Mouse (Mus musculus) embryonic stem cell, embryonic (primary cell): ENCODE measurements around the gene Slfn5.
"Not testable (repeated sequence)": the region's sequence is repeated elsewhere in the genome, so short reads cannot be mapped to it uniquely, and the experiment has no call there.

ENCODE experiments used
- CTCF ChIA-PET, 4 experiments: fragments of 300-600 bp in 2 of 4; fragments of 350-600 bp in 2 of 4; sonication (Branson Sonifier 250); formaldehyde crosslinking; loops; one replicate each; lab custom pipeline; 2022; ENCODE audit warnings: inconsistent platforms in 2 of 4; lab: Charles Lee
- POLR2A ChIA-PET, 4 experiments: fragments of 300-600 bp in 2 of 4; fragments of 350-600 bp in 2 of 4; sonication (Branson Sonifier 250); formaldehyde crosslinking; loops; one replicate each; lab custom pipeline; 2022; ENCODE audit warnings: antibody characterized with exemption in 4 of 4, inconsistent platforms in 1 of 4; lab: Charles Lee

Slfn5 gene

DNA sequence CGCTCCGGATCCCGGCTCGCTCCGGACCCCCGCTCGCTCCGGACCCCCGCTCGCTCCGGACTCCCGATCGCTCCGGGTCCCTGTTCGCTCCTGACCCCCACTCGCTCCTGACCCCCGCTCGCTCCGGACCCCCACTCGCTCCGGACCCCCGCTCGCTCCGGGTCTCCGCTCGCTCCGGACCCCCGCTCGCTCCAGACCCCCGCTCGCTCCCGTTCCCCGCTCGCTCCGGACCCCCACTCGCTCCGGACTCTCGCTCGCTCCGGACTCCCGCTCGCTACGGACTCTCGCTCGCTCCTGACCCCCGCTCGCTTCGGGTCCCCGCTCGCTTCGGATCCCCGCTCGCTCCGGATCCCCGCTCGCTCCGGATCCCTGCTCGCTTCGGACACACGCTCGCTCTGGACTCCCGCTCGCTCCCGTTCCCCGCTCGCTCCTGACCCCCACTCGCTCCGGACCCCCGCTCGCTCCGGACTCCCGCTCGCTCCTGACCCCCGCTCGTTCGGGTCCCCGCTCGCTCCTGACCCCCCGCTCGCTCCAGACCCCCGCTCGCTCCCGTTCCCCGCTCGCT, 20.7 kb upstream of the Slfn5 start:
- CTCF ChIA-PET, POLR2A ChIA-PET: not testable (repeated sequence)

DNA sequence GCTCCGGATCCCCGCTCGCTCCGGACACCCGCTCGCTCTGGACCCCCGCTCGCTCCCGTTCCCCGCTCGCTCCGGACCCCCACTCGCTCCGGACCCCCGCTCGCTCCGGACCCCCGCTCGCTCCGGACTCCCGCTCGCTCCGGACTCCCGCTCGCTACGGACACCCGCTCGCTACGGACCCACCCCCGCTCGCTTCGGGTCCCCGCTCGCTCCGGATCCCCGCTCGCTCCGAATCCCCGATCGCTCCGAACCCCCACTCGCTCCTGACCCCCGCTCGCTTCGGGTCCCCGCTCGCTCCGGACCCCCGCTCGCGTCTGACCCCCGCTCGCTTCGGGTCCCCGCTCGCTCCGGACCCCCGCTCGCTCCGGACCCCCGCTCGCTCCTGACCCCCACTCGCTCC, 20.0 kb upstream of the Slfn5 start:
- POLR2A ChIA-PET, CTCF ChIA-PET: not testable (repeated sequence)

DNA sequence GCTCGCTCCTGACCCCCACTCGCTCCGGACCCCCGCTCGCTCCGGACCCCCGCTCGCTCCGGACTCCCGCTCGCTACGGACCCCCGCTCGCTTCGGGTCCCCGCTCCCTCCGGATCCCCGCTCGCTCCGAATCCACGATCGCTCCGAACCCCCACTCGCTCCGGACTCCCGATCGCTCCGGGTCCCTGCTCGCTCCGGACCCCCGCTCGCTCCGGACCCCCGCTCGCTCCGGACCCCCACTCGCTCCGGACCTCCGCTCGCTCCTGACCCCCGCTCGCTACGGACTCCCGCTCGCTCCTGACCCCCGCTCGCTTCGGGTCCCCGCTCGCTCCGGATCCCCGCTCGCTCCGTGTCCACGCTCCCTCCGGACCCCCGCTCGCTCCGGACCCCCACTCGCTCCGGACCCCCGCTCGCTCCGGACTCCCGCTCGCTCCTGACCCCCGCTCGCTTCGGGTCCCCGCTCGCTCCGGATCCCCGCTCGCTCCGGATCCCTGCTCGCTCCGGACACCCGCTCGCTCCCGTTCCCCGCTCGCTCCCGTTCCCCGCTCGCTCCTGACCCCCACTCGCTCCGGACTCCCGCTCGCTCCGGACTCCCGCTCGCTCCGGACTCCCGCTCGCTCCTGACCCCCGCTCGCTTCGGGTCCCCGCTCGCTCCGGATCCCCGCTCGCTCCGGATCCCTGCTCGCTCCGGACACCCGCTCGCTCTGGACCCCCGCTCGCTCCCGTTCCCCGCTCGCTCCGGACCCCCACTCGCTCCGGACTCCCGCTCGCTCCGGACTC, 19.3 kb upstream of the Slfn5 start:
- POLR2A ChIA-PET, CTCF ChIA-PET: not testable (repeated sequence)

- ChIA-PET CTCF (no interaction called here), POLR2A (interaction anchor here in 1 of 4 experiments (0.7 kb wide), 1 partner anchor 26 kb away, joined by 5 read pairs; no protein-coding TSS in a partner anchor)
Observed at GRCm38 (mm10) chr11:82933186-82933585, 18.0 kb upstream of the Slfn5 start.

- POLR2A ChIA-PET: no interaction called here
- CTCF ChIA-PET: no interaction called here
Observed at GRCm38 (mm10) chr11:82943336-82943735, 7.8 kb upstream of the Slfn5 start.

- CTCF ChIA-PET: no interaction called here
- POLR2A ChIA-PET: no interaction called here
Observed at GRCm38 (mm10) chr11:82945636-82946035, 5.5 kb upstream of the Slfn5 start.

GRCm38 (mm10) chr11:82947457-82947856, 3.7 kb upstream of the Slfn5 start:
- ChIA-PET POLR2A (interaction anchor here in 1 of 4 experiments (0.6 kb wide), 1 partner anchor 36 kb away, joined by 3 read pairs; no protein-coding TSS in a partner anchor), CTCF (no interaction called here)

DNA sequence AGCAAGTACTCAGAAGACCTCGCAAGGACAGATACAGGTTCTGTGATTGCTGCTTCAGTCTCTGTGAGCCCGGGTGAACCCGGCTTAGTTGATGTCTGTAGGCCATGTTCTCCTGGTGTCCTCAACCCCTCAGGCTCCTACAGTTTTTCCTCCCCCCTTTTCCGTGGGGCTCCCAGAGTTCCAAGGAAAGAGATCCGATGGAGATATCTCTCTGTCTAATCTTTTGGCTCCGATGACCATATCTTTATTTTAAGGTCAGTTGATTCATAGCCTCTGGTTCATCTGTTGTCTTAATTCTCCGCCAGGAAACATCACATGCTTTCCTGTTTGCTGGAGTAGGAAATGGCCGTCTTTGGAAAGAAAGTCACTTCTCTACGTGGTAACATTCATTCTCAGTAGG, 2.1 kb upstream of the Slfn5 start:
- ChIA-PET POLR2A (interaction anchor here in 1 of 4 experiments (1.1 kb wide), 1 partner anchor 15 kb away, joined by 3 read pairs; no protein-coding TSS in a partner anchor), CTCF (no interaction called here)

DNA sequence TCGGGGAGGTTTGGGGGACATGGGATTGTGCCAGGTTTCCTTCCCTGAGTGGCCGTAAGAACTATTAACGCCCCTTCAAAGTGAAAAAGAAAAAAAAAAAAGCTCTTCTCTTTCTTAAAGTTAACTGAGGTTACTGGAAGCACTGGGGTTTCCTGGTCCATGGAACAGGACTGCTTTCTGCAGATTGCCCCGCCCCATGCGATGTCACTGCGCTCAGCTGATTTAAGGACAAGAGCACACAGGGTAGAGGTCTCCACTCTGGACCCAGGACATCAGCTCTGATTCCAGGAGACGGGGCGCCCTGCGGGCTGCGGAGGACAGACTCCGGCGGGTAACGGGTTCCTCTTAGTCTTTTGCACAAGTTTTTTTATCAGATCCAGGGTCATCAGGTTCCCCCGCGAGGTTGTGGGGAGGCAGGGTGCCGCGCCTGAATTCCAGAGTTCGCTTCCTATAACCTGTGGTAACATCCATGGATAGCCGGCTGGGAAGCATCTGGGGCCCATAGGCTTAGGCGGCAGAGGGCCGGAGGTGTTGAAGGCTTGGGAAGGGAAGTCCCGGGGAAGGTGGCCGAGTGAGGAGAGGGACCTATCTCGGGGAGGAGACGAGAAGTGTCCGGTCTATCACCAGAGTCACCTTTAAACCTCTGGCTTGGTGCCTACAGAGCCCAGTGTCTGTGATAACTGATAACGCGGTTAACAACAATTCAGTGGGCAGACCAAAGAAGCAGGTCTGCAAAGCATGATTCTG, 889 bp downstream of the Slfn5 start:
- ChIA-PET CTCF (interaction anchor here (0.6 to 1.4 kb wide), 9 partner anchors 8 to 956 kb away, joined by 3 to 4 read pairs (median 3); partner anchors contain the start of gene Rad51d (in 1 of the 4)), POLR2A (interaction anchor here in 3 of 4 experiments (0.5 to 1.6 kb wide), 9 partner anchors 9 to 852 kb away, joined by 3 to 4 read pairs (median 3); partner anchors contain the start of gene Nle1 (in 1 of the 3))

DNA sequence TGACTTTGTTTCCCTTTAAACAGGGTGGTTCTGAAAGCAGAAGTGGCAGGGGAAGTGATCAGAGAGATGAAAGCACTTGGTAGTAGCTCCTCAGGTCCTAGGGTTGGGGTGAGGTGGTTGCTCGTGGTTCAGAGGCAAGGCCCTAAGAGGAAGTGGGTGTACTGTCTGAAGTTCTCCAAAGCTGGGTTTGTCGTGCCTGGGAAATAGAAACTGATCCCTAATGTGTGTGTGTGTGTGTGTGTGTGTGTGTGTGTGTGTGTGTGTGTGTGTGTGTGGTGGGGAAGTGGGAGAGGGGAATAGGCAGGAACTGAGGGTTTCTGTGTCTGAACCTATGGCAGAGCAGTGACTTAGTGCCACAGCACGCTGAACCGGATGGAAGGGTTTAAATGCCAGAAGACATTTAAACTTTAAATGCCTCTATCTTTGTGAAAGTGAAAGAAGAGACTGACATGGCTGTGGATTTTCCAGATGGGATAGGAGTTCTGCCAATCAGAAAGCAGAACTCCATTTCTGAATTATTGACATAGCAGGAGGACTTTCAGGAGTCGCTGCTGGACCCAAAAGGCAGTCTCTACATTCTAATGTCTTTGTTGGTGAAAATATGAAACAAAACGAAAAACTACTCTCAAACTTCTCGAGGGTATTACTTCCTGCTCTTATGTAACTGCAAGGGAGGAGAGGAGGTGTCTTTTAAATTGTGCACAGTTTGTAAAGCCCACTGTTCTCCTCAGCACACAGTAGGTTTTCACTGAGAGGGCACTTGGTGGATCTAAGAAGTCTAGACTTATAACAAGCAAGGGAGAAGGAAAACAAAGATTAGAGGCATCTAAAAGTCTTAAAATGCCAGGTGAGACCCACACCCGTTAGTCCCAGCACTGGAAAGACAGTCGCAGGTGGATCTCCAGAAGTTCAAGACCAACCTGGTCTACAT, 1.7 kb downstream of the Slfn5 start:
- CTCF ChIA-PET: interaction anchor here in 3 of 4 experiments (0.6 to 1.4 kb wide), 5 partner anchors 8 to 66 kb away, joined by 3 to 4 read pairs (median 3); partner anchors contain the start of gene Rad51d (in 1 of the 3)
- POLR2A ChIA-PET: interaction anchor here in 1 of 4 experiments (1.5 kb wide), 1 partner anchor 8 kb away, joined by 3 read pairs; no protein-coding TSS in a partner anchor

- ChIA-PET POLR2A (interaction anchor here in 2 of 4 experiments (0.6 to 1.1 kb wide), 2 partner anchors 39 to 130 kb away, joined by 3 to 4 read pairs; no protein-coding TSS in a partner anchor), CTCF (interaction anchor here in 1 of 4 experiments (0.6 to 1.0 kb wide), 2 partner anchors 12 to 41 kb away, joined by 3 to 7 read pairs; no protein-coding TSS in a partner anchor)
Observed at GRCm38 (mm10) chr11:82954631-82955030, 3.5 kb downstream of the Slfn5 start.

DNA sequence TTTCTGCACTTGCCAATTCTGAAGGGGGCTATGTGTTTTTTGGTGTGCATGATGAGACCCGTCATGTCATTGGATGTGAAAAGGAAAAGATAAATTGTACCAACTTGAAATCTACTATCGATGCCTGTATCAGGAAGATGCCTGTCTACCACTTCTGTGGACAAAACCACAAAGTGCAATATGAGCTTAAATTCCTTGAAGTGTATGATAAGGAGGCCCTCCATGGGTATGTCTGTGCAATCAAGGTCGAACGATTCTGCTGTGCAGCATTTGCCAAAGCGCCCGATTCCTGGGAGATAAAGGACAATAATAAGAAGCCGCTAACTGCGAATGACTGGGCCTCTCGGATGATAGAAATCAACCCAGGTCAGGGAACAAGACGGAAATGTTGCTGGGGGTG, 5.8 kb downstream of the Slfn5 start:
- CTCF ChIA-PET: no interaction called here
- POLR2A ChIA-PET: interaction anchor here in 1 of 4 experiments (1.1 kb wide), 1 partner anchor 35 kb away, joined by 3 read pairs; the partner anchor contains the start of gene Slfn9

GRCm38 (mm10) chr11:82959613-82960012, 8.5 kb downstream of the Slfn5 start:
- CTCF ChIA-PET: interaction anchor here in 1 of 4 experiments (1.3 kb wide), 1 partner anchor 10 kb away, joined by 4 read pairs; no protein-coding TSS in a partner anchor
- POLR2A ChIA-PET: interaction anchor here in 1 of 4 experiments (0.6 kb wide), 1 partner anchor 26 kb away, joined by 5 read pairs; no protein-coding TSS in a partner anchor

GRCm38 (mm10) chr11:82961743-82962142, 10.6 kb downstream of the Slfn5 start:
- CTCF ChIA-PET: interaction anchor here in 3 of 4 experiments (0.8 to 1.5 kb wide), 3 partner anchors 8 to 470 kb away, joined by 3 to 9 read pairs (median 4); no protein-coding TSS in a partner anchor

GRCm38 (mm10) chr11:82962215-82962614, 11.1 kb downstream of the Slfn5 start:
- ChIA-PET POLR2A (no interaction called here), CTCF (interaction anchor here in 1 of 4 experiments (0.8 kb wide), 1 partner anchor 471 kb away, joined by 4 read pairs; no protein-coding TSS in a partner anchor)

More at GRCm38 (mm10) chr11:82961743-82962142, 10.6 kb downstream of the Slfn5 start:
- POLR2A ChIA-PET: interaction anchor here in 1 of 4 experiments (0.7 kb wide), 1 partner anchor 308 kb away, joined by 4 read pairs; no protein-coding TSS in a partner anchor

- POLR2A ChIA-PET: interaction anchor here in 1 of 4 experiments (0.6 kb wide), 1 partner anchor 7 kb away, joined by 3 read pairs; no protein-coding TSS in a partner anchor
- CTCF ChIA-PET: interaction anchor here in 3 of 4 experiments (0.6 to 2.1 kb wide), 4 partner anchors 10 to 77 kb away, joined by 3 to 9 read pairs (median 3); no protein-coding TSS in a partner anchor
Observed at GRCm38 (mm10) chr11:82970712-82971589, 19.8 kb downstream of the Slfn5 start.
